Mouse (Mus musculus) heart, postnatal 0 days (tissue): Measurements from ENCODE around the gene Gm14137.

ENCODE experiments used
- CTCF ChIP-seq: IDR thresholded peaks from 2 replicates; pipeline ENCODE4 v1.5.1; 2016; ENCODE audit warnings: antibody characterized with exemption, control low read depth, low read depth
- EP300 ChIP-seq: IDR thresholded peaks from 2 replicates; pipeline ENCODE4 v1.6.1; 2016; ENCODE audit warnings: antibody characterized with exemption, low read depth

DNA sequence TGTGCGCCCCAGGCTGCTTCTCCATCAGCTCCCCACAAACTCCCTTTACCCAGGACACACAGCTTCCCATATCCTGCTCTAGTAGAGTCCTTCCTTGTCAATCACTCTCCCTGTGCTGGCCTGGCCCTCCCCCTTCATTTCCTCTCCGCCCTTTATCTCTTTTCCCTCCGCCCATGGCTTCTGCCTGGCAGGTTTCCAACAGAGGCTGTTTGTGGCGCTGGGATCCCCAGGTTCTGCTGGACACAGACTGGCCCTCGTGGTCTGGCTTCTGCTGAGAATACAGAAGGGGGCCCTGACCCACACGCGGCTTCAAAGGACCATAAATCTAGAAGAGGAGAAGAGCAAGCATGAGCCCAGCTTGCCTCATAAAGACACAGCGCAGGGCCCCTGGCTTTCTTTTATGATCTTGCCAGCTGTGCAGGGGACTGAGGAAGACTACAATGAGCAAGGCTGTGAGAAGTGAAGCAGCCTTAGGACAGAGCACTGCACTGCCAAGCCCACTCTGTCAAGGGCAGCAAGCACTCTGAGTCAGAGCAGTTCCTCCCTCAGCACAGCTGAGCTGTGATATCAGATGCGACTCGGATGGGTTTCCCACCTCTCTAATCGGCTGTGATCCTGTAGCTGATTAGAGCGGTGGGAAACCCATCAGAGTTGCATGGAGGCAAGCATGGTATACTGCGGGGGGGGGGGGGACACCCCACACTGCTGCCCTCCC, 1.3 kb upstream of the Gm14137 start:
- no peak for TF ChIP-seq EP300
- TF ChIP-seq CTCF = no peak
